Mouse (Mus musculus) 3T3-L1 (cell line): ENCODE measurements around the gene Rragd.

ENCODE experiments used
- DNase-seq: peaks from one replicate; pipeline ENCODE4 v3.0.0-alpha.2; 2015; ENCODE audit warnings: low read depth, low spot score

The Rragd gene

GRCm38 (mm10) chr4:33032045-33032444, 49.2 kb downstream of the Rragd start:
- peak; percentile 31 for DNase-seq

GRCm38 (mm10) chr4:33033515-33033914, 50.7 kb downstream of the Rragd start:
- no peak for DNase-seq

- DNase-seq = peak; percentile 9
Measured at GRCm38 (mm10) chr4:33039826-33040225, 57.0 kb downstream of the Rragd start.

- no peak for DNase-seq
Measured at GRCm38 (mm10) chr4:33049601-33050000, 66.8 kb downstream of the Rragd start.

- DNase-seq = no peak
Measured at GRCm38 (mm10) chr4:33052055-33052454, 69.2 kb downstream of the Rragd start.

- DNase-seq = no peak
Measured at GRCm38 (mm10) chr4:33052650-33053049, 69.8 kb downstream of the Rragd start.

GRCm38 (mm10) chr4:33054426-33054825, 71.6 kb downstream of the Rragd start:
- no peak for DNase-seq

- no peak for DNase-seq
Measured at GRCm38 (mm10) chr4:33056317-33056716, 73.5 kb downstream of the Rragd start.

GRCm38 (mm10) chr4:33057890-33058687, 75.3 kb downstream of the Rragd start:
- DNase-seq = no peak

- DNase-seq = no peak
Measured at GRCm38 (mm10) chr4:33061158-33061557, 78.3 kb downstream of the Rragd start.

GRCm38 (mm10) chr4:33062981-33063380, 80.1 kb downstream of the Rragd start, which contains the start of gene Gabrr2:
Gene Gabrr2, plus strand, starts transcription at chr4:33062999.
- DNase-seq = no peak

- no peak for DNase-seq
Measured at GRCm38 (mm10) chr4:33064986-33065385, 82.1 kb downstream of the Rragd start.

GRCm38 (mm10) chr4:33066223-33066960, 83.6 kb downstream of the Rragd start:
- no peak for DNase-seq

GRCm38 (mm10) chr4:33067331-33067730, 84.5 kb downstream of the Rragd start:
- DNase-seq = no peak

GRCm38 (mm10) chr4:33067826-33068225, 85.0 kb downstream of the Rragd start:
- no peak for DNase-seq

- no peak for DNase-seq
Measured at GRCm38 (mm10) chr4:33068894-33069293, 86.1 kb downstream of the Rragd start.

GRCm38 (mm10) chr4:33070326-33070725, 87.5 kb downstream of the Rragd start:
- DNase-seq = no peak

- DNase-seq = no peak
Measured at GRCm38 (mm10) chr4:33071337-33071736, 88.5 kb downstream of the Rragd start.
